Mouse (Mus musculus): ENCODE results near the gene Tcf7l1.
"Not testable (repeated sequence)": the region's sequence is repeated elsewhere in the genome, so short reads cannot be mapped to it uniquely, and the experiment has no call there.

Tcf7l1 gene

DNA sequence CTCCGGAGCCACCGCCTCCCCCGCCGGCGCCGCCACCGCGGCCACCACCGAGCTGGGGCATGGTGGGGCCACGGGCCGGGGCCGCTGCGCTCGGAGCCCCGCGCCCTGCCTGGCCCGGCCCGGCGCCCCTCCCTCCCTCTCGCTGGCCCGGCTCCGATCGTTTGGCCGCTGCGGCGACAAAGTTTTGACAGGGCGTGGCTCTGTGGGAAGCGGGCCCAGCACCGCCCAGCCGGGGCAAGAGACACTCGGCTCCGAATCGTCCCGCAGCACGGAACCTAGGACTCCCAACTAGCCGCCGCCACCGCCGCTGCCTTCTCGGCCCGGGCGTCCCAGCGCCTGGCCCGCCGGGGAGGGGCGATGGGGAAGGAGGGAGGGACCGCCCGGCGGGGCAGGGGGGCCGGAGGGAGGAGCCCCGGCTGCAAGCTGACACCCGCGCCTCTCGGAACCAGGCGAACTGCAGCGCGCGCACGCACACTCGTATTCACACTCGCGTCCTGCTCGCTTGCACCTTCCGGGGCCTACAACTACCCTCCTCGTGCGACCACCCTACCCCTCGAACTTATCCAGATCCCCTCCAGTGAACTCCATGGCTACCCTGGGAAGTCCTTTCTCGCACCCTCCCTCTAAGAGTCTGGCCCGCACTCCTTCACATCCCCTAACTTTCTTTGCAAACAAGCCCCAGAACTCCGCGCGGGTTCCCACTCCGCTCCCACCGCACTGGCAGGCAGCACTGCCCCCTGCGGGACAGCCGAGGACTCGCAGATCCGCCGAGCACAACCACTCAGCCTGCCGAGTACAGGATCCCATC lies at the start of gene Tcf7l1:
Tcf7l1 (minus strand) TSS at position 363 of the 808 bp plus-strand sequence.
- peak; percentile 58 for DNase-seq

DNA sequence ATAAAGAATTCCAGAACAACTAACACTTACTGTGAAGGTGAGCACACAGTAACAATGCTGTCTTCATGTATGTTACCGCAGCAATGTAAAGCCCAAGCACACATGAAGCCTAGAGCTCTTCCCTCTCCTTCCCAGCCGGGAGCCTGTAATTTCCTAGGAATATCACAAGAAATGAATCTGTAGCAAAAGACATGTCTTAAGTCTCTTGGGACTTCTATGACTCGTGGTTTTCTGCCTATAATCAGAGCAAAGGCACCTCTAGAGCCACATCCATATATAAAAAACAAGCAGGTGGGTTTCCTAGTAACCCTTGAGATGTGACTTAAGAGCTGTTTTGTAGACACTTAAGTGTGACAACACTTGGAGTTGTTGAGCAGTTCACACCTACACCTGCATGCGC lies 48.7 kb upstream of the Tcf7l1 start:
- DNase-seq: no peak

DNA sequence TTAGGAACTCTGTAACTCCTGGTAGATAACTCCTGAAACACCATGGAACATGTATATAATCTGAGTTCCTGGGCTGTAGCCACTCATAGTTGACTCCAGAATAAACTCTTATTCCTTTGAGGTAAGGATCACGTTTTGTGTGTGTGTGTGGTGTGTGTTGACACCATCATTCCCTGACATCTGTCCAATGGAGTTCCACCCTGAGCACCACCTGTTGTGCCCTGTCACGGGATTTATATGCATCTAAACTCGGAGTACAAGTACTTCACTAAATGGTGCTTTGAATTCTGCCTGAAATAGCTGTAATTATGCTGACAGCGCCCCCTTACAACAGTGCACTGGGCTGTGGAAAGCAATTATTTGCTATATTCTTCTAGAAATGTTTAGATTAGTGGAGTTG lies 45.5 kb upstream of the Tcf7l1 start:
- DNase-seq: no peak

DNA sequence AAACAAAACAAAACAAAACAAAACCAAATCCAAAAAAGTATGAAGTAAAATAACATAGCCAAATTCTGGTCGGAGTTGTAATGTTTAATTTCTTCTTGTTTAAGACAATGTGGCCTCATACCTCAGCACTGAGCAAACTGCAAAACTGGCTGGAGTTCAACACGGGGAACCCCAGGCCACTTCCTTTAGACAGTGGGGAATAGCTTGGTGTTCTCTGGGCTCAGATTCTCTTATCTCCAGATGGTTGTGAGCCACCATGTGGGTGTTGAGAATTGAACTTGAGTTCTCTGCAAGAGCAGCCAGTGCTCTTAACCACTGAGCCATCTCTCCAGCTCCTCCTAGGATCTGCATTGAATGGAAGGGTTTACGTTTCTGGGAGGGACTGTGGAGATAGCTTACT lies 42.8 kb upstream of the Tcf7l1 start:
- no peak for DNase-seq

DNA sequence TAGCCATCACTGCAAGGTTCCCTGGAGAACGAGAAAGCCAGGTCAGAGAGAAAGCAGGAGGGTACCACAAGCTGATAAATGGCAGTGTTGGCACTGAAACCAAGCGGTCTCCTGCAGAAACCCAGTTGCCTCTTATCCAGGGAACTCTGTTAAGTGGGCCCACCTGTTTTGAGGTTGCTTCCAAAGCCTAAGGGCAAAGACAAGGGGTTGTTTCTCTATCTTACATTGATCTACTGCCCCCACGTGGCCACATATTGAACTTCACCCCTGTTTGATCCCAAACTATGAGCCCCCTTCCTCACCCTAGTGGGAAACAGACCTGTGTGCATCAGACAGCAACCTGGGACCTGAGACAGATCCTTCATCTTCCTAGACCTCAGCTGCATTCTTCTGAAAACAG lies 42.2 kb upstream of the Tcf7l1 start:
- peak; percentile 19 for DNase-seq

DNA sequence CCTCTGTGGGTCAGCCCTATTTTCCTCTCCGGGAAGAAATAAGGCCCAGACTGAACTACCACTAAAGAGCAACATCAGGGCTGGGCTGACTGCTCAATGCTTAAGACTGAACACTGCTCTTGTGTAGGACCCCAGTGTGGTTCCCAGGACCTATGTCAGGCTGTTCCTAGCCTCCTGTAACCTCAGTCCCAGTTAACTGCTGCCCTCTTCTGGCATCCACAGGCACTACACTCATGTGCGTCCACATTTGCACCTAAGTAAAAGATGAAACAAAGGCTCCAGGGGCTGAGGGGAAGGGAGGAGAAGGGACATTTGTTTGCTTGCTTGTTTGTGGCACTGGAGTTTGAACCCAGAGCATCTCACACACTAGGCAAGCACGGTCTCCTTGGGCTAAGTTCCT lies 39.8 kb upstream of the Tcf7l1 start:
- no peak for DNase-seq

DNA sequence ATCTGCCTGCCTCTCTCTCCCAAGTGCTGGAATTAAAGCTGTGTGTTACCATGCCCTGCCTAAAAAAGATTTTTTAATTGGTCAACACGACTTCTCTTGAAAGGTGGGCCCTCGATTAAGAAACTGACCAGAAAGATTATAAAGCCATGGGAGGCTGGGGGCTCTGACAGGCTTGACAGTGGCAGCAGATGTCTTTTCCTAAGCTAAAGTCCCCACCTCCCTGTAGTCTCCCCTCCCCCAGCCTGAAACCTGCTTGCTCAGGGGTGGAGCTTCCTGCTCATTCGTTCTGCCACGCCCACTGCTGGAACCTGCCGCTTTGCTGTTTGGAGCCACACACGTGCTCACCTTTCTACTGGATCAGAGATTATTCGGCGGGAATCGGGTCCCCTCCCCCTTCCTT lies 39.0 kb upstream of the Tcf7l1 start:
- DNase-seq: not testable (repeated sequence)

DNA sequence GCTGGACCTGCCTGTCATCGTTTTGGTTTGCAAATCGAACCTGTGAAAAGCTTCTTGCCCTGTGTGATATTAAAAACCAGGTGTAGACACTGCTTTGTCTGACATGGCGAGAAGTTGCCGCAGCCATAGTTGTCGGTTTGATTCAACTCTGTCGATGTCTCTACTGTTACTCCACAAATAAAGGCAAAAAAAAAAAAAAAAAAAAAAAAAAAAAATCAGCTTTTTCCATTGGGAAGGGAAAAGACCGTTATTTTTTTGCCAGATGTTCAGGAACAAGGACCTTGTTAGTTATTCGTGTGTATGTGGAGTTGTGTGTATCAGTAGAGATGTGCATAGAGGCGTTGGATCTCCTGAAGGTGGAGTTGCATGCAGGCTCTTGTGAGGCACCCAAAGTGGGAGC lies 36.7 kb upstream of the Tcf7l1 start:
- DNase-seq: no peak

DNA sequence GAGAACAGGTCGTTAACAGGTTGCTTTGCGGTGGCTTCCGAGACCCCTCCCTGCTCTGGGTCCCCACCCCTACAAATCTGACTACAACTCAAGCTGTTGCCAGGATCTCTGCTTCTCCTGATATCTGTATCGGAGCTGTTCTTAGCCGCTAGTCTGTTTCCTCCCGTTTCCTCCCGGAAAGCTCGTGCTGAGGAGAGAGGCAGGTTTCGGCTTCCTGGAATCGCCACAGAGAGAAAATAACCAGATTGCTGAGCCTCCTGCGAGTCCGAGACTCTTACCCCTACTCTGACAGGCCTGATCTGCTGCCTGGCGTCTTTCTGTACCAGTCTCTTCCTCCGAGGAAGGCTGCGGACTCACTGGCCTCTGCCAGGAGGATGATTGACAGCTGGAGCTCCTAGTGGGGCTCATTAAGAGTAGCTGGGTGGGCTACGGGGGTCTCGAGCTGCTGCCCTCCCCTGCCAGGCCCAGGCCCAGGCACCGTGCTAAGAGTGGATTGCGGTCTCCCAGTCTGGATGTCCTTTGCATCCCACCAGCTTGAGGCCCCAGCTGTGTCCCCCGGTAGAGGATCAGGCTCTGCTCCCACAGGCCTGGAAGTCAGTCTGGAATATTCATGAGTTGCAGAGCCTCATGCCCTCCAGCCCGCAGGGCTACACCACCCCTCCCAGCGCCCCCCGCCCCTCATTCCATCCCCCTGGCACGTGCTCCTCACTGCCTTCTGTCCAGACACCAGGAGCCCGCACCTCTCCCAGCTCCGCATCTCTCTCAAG lies 36.1 kb upstream of the Tcf7l1 start:
- no peak for DNase-seq

DNA sequence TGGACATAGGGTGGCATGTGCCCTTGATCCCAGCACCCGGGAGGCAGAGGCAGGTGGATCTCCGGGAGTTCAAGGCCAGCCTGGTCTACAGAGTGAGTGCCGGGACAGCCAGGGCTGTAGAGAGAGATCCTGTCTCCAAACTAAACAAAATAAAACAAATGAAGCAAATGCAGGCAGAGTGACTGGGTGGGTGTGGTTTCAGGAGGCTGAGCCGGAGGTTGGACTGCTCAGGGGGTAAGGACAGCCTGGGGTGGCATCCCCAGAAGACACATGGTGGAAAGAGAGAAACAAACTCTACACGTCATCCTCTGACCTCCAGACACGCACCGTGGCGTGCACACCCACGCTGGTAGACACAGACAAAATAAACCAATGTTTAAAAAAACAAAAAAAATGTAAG lies 24.4 kb upstream of the Tcf7l1 start:
- no peak for DNase-seq

DNA sequence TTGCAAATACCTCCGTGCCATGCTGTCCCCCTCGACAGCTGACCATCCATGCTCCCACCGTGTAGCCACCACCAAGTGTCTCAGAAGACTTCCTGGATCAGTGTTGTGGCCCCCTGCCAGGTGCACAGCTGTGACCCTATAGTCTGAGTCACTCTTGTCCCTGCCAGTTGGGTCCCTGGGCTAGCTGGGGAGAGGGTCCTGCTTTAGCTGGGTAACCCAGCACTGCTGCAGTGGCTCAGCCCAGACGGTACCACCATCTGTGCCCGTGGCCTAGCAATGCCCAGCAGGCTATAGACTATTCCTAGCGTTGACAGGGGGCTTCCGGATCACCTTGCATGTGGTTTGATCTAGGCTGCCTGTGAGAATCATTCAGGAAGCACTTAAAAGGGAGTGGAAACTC lies 21.2 kb upstream of the Tcf7l1 start:
- DNase-seq: no peak

DNA sequence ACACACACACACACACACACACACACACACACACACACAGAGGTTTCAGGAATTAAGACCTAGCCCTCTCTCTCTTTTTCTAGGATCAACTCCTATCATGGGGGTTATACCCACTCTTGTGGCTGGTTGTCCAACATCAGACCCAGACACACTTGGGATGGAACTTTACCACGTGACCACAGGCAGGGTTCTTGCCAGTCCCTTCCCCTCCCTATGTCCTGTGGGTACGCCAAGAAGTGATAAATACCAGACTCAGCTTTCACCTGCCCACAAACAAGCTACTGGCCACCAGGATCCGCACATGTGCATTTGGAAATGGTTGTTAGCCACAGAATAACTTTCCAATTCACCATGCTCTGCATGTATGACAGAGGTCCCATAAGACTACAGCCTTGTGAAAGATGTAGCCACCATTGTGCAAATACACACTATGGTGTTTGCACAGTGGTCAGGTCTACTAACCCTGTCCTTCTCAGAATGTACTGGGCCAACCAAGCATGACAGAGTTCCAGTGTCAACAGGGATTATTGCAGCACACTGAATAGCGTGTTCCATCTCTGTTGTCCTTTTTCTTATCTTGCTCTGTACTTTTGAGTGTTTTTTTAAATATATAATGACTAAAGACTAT lies 20.6 kb upstream of the Tcf7l1 start:
- DNase-seq: no peak

DNA sequence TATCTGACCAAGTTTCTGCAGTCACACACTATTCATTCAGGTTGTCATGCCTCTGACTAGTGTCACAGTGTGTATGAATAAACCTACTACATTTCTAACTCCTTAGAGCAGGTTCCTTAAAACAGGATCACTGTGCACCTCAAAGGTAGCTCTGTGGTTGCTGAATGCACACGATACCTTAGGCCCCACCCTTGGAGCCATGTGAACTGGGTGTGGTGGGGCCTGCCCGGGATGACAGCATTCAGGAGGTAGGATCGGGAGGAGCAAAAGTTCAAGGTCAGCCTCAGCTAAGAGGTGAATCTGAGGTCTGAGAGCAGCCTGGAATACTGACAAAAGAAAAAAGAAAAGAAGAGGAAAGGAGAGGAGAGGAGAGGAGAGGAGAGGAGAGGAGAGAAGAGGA lies 19.3 kb upstream of the Tcf7l1 start:
- DNase-seq: no peak

DNA sequence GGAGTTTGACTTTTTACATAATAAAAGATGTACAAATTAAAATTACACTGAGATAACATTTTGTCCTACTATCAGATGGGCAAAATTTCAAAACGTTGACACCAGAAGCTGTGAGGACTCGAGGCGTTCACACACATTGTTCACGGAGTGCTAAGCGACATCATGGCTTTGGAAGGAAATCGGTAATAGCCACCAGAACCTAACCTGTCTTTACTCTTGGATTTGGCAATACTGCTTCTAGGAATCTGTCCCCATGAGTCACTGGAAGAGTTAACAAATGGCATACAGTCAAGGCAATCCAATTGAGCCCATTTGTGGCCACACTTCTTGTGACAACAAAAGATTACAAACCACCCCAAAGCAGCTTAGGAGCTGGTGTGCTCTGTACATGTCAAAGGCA lies 14.6 kb upstream of the Tcf7l1 start:
- no peak for DNase-seq

DNA sequence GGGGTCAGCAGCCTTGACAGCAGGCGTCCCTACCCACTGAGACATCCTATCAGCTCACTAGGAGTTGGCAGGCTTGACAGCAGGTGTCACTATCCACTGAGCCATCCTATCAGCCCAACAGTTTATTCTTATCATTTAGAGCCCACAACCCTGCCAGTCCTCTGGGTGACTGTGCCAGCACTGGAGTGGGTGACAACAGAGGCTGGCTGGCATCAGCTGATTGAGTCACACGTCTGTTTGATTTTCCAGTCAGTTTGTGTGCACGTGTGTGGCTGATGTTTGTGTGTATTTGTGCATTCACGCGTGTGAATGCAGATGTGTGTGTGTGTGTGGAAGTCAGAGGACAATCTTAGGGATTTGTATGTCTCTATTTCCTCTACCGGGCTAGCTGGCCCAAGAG lies 13.1 kb upstream of the Tcf7l1 start:
- DNase-seq: no peak

DNA sequence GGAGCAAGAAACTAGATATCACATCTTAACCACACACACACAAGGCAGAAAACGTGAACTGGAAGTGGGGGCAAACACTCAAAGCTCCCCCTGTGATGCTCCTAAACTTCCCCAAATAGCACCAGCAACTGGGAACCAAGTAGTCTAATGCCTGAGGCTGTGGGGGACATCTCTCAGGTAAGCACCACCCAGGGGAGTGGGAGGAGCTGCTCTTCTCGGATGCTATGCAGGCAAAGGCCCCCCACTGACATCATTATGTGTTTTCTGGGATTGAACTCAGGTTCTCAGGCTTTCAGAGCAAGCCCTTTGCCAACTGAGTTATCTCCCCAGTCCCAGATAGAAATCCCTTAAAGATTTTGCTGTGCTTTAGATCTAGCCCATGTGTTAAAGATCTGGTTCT lies 11.6 kb upstream of the Tcf7l1 start:
- DNase-seq: no peak

DNA sequence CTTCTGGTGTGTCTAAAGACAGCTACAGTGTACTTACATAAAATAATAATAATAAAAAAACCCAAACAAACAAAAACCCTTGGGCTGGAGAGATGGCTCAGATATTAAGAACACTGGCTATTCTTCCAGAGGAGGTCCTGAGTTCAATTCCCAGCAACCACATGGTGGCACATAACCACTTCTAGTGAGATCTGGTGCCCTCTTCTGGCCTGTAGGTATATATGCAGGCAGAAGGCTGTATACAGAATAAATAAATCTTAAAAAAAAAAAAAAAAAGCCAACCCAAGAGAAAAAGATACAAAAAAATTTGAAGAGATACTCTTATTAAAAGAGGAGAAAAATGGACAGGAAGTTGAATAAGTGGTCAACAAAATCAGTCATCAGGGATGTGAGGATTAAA lies 8.7 kb upstream of the Tcf7l1 start:
- no peak for DNase-seq

DNA sequence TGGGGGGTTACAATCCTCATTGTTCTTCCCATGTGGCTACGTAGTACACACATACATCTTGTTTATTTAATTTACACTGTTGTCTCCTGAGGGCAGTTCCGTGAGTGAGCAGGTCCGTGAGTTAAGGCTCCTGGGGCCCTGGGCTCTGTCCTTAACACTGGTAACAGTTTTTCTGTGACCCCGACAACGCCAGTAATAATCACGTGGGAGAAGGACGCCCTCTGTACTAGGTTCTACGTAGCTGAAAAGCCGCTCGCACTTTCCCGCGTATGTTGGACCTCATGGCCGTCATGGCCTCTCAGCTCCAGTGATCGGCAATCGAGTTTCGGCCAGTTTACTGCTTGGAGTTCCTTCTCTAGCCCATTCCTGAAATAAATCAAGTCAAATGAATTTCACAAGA lies 6.4 kb upstream of the Tcf7l1 start:
- DNase-seq: no peak

DNA sequence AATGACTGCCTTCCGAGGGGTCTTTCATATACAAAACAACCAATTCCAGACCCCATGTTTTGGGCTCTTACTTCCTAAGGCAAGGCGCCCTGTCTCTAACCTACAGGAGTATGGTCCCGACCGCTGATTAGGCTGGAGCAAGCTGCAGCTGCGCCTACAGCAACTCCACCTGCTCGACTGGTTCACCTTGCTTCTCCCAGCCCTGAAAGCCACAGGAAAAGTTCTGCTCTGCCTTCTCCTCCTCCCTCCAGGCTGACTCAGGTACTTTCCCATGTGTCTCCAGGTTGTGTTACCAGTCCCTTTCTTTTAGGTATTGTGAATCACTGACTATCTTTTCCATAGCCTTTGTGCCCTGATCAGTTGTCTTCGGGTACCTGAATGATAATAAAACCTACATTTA lies 5.8 kb upstream of the Tcf7l1 start:
- no peak for DNase-seq

DNA sequence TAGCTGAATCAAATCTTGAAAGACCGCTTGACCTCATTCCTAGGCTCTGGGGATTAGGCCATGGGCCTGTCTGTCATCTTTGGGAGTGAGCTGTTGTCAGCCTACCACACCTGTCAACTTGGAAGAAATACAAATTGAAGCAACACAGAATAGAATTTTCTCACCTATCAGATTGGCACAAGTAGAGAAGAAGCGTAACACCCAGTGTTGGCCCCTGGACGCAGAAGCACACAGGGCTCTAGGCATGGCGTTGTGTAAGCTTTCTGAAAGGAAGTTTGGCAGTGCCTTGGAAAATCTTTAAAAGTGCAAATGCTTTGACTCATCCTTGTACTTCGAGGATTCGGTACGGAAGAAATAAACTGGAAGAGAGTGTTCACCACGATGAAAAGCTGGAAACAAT lies 3.6 kb upstream of the Tcf7l1 start:
- no peak for DNase-seq

DNA sequence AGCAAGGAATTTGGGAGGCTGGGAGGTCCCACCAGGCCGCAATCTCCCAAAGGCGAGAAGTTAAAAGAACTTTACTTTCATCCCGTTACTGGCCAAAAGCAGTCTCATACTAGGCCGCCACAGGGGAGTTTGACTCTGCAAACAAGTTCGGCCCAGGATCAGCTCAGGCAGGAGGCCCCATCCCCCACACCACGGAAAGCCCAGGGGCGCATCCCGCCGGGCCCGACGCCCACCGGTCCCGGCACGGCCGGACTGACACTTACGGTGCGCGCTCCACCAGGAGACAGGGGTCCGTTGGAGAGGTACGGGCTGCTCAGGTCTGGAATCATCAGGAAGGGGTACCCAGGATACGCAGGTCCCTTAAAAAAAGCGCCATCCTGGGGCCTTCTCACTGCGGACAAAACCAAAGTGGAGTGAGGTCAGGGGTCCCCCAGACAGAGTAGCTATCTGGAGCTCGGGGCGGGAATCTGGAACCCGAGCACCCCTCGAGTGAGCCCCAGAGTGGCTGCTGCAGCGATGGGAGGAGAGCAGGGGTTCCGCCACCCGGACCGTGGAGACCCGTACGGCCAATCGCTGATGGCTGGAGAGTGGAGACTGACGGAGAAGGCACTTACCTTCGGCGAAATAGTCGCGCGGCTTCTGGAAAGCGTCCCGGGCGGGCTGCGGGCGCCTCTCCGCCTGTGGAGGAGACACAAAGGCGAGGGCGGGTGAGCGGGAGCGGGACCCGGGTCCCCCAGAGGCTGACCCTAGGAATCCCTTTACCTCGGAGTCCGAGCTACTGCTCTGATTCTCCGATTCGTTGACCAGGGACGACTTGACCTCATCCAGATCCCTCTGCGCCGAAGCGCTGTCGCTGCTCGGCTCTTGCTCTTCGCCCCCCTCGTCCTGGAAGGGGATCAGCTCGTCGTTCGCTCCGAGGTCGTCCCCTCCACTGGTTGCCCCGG lies 834 bp downstream of the Tcf7l1 start:
- peak; percentile 7 for DNase-seq

DNA sequence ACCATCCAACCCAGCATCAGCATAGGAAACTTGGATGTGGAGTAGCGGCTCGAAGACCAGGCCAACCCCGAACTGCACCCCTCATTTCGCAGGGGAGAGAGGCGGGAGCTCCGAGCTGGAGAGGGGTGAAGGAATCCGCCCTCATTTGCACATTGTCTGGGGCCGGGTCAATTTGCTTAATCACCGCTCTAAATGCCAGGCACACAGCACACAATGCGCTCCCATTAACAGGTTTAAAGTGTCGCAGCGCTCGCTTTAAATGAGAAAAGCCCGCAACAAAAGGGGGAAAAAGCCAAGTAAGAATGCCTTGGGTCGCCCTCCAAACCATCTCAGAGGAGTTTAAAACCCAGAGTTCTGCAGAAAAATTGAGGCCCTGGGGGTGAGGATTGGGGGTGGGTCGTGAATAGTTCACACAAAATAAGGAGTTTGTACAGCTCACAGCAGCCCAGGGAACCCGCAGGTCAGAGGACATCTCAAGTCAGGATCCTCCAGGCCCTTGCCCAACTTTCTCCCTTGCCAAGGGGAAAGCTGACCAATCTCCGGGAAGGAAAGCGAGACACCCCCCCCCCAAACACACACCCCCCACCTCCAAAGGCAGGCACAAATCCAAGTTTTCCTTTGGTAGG lies 1.6 kb downstream of the Tcf7l1 start:
- DNase-seq: no peak
